Mouse (Mus musculus): ENCODE data around the gene Kcnma1.

DNA sequence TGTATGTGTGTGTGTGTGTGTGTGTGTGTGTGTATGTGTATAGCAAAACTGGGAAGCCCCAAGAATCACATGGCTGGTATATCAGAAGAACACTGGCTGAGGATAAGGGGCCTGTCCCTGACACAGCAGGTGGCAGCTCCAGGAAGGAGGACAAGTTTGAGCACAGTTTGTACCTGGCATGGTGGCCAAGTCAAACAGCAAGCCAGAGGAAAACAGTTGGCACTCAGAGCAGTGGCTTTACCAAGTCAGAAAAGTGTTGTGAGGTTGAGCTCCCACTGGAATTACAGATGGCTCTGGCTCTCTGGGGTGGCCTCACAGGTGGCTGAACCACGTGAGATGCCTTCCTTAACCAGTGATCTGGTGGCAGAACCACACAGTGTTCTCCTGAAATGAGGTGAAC lies 132.3 kb downstream of the Kcnma1 start:
- TF ChIP-seq CTCF (IDR thresholded peaks at IDR 0.05; ENCODE audit: borderline replicate concordance, control insufficient read depth, extremely low read depth, insufficient read depth, low read length, poor library complexity) (no peak), POLR2A (IDR thresholded peaks at IDR 0.05; ENCODE audit: control insufficient read depth, extremely low read depth, insufficient read depth, low read length, poor library complexity) (no peak)
